Mouse (Mus musculus) heart, adult 9 months (tissue): Measurements from ENCODE around the gene Ralbp1.

Experiments
- DNase-seq, 2 experiments: peaks; one replicate each; pipeline ENCODE4 v3.0.0; 2022; ENCODE audit warnings: low spot score in 2 of 2

Ralbp1 gene

DNA sequence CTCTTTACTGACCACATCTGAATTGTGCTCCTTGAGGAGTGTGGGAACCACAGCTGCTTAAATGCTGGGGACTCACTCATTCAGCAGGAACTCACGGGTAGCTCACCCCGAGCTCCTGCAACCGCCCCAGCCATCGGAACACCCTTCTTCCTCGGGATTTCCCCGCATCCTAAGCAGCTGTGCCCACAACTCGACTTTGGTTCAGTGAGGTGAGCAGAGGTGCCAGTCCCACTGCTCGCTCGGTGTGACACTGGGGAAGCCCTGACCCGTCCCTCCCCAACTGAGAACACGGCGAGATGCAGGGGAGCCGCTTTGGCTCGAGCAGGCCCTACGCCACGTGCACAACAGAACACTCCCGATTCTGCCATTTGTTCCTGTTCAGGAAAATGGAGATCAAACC lies 35.1 kb downstream of the Ralbp1 start:
- no peak for DNase-seq

- no peak for DNase-seq
Observed at GRCm38 (mm10) chr17:65847694-65848449, 37.7 kb downstream of the Ralbp1 start.

DNA sequence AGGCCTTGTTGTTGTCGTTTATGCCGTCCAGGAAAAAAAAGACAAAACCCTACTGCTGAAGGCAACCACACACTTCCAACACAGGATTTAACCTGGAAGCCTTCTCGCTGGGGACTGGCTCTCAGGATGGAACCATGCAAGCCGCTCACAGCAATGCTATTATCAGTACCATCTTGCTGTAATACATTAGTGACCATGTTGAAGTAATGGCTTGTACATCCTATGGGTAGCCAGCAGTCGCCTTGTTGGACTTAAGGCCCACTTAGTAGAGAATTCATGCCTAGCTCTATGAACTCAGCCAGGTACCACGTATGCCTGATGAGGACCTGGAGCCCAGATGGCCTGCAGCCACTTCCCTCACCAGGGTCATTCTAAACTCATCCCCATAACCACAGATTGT lies 40.2 kb downstream of the Ralbp1 start:
- no peak for DNase-seq

DNA sequence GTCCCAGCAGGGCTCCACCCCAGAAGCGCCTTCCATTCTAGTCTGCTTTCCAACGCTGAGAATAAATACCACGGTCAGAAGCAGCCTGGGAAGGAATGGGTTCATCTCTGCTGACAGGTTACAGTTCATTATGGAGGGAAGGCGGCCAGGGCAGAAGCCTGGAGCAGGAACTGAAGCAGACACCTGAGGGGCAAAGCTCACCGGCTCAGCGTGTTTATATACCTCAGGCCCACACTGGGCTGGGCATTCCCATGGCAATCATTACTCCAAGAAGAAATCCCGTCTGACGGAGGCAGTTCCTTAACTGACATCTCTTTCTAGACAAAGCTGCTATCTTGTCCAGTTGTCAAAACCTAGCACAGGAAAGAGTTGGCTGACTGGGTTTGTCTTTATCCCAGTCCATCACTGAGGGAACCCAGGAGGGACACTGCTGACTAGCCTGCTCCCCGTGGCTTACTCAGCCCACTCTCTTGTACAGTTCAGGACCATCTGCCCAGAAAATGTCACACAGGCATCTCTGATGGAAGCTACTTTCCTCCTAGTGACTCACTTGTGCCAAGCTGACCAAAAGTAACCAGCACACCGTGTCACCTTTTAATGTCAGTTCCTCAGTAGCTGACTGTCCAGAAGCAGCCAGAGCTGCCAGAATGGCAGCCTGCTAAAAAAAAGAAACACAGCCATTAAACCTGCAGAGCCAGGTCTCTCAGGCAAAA lies 42.8 kb downstream of the Ralbp1 start:
- no peak for DNase-seq

DNA sequence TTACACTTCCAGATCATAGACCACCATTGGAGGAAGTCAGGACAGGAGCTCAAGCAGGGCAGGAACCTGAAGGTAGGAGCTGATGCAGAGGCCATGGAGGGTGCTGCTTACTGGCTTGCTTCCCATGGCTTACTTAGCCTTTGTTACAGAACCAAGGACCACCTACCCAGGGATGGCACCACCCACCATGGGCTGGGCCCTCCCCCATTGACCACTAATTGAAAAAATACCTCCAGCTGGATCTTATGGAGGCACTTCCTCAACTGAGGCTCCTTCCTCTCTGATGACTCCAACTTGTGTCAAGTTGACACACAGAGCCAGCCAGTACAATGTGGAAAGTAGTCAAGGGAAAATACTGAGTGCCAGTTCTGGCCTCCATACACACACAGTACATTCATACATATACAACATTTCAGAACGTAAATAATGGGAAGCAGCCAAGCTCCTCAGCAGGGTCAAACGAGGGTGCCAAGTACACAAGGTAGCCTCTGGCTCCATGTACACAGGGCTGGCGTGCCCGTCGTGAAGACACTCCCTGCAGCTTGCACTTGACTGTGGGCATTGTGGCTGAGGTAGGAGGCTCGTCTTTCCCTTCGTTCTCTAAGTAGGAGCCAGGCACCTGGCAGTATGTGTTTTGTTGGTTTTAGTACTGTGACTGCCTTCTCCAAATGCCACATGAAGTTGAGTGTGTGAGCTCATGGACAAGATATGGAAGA lies 45.9 kb downstream of the Ralbp1 start:
- no peak for DNase-seq

- DNase-seq: no peak
Observed at GRCm38 (mm10) chr17:65836746-65837145, 48.9 kb downstream of the Ralbp1 start.

DNA sequence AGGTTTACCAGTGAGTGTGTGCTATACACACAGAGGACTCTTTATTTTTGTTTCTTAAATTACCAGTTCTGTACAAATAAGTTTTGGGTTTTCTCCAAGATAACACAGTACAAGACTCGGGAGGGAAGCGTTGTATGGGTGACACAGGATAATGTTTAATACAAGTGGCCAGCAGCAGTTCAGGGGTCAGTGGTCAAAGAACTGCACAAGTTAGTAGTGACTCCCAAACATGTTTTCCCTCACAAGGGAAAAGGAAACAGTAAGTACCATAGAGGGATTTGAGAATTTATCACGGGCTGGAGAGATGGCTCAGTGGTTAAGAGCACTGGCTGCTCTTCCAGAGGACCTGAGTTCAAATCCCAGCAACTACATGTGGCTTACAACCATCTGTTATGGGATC lies 51.7 kb downstream of the Ralbp1 start:
- no peak for DNase-seq

- DNase-seq: no peak
Observed at GRCm38 (mm10) chr17:65830216-65830863, 55.3 kb downstream of the Ralbp1 start.

- no peak for DNase-seq
Observed at GRCm38 (mm10) chr17:65828951-65829350, 56.6 kb downstream of the Ralbp1 start.

- no peak for DNase-seq
Observed at GRCm38 (mm10) chr17:65827904-65828303, 57.7 kb downstream of the Ralbp1 start.

- DNase-seq: no peak
Observed at GRCm38 (mm10) chr17:65827119-65827840, 58.3 kb downstream of the Ralbp1 start.

DNA sequence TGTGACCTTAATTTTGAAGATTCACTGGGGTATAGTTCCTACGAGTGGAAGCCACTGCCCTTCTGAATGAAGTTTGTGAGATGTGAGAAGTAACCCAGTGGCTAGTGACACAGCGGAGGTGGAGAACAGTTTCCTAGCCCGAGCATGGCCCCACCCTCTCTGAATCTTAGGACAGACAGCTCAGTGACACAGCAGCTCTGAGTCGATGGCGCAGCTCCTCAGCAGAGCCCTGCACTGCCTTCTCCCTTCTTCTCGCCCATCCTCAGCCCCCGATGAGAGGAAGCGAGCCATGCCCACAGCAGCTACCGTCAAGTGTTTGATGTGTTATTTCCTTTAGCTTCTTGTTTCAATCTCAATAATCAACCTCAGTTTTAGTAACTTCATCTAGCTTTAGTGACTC lies 59.3 kb downstream of the Ralbp1 start:
- DNase-seq: no peak

DNA sequence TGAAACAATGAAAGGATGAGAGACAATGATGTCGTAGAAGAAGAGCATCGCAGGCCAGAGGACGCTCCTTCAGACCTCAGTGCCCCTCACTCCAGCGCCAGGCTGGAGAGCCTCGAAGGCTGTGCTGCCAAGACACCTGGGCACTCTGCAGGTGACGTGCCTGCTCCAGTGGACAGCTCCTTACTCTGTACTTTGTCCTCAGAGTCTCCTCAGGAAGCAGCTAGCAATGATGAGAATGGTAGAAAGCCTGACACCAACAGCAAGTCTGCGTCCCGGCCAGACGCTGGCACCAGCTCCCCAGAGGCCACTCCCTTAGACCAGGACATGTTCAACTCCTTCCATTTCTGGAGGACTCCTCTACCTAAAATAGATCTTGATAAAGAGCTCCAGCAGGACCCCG lies 61.4 kb downstream of the Ralbp1 start:
- DNase-seq: no peak

- no peak for DNase-seq
Observed at GRCm38 (mm10) chr17:65822423-65822822, 63.2 kb downstream of the Ralbp1 start.

DNA sequence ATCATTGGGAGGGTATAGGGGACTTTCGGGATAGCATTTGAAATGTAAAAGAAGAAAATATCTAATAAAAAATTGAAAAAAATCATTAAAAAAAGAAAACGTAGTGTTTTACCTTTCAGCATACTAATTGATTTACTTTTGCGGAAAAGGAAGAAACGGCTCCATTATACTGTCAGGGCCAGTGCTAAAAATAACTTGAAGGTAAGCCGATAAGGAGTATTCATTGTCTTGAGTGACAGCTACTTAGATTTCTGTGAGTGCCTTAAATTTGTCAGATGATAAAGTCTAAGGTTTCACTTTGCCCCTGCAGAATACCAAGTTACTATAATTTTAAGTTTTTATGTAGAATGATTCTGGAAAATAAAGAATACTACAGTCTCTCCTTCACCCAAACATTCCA lies 65.4 kb downstream of the Ralbp1 start:
- DNase-seq: no peak

- DNase-seq: no peak
Observed at GRCm38 (mm10) chr17:65813763-65814162, 71.8 kb downstream of the Ralbp1 start.

- no peak for DNase-seq
Observed at GRCm38 (mm10) chr17:65811032-65811431, 74.6 kb downstream of the Ralbp1 start.

DNA sequence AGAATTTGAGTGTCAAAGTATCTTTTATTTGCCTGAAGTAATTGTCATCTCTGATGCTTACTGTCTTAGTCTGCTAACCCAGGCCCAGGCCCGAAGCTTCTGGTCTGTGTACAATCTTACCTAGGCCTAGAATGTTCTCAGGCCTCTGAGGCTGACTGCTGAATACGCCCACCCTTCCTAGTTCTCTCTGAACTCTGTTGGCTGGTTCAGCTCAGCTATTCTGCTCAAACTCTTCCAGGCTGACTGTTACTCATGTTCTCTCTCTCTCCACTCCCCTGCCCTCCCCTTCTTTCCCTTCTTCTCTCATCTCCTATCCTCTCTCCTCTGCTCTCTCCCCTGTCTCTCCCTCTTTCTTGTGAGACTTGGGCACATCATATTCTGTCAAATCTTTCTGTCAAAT lies 79.2 kb downstream of the Ralbp1 start:
- no peak for DNase-seq

- DNase-seq: no peak
Observed at GRCm38 (mm10) chr17:65805966-65806365, 79.6 kb downstream of the Ralbp1 start.

DNA sequence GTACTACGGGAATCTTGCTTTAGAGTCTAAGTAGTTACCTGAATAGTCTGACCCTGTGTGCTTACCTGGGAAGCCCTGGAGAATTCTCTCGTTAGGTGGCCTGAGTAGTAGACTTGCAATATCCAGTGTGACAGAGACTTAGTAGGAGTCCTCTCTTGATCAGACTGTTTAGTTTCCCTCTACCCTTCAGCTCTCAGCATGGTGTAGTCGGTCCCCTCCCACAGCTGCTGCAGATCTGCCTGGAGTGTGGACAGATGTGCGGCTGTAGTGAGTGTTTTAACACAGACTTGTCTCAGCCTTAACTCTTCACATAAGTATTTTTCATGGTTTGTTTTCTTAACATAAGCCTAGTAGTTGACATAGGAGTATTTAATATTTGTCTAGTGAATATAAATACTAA lies 83.6 kb downstream of the Ralbp1 start:
- no peak for DNase-seq

- no peak for DNase-seq
Observed at GRCm38 (mm10) chr17:65800451-65800850, 85.1 kb downstream of the Ralbp1 start.

GRCm38 (mm10) chr17:65799353-65799752 lies 86.2 kb downstream of the Ralbp1 start:
- DNase-seq: no peak
